ENCODE assay signal across 20 mouse cellular contexts in genomic region chr10:26776443-26776842, GRCm38 (mm10). TPM values are rescaled to one million over a fixed set of nuclear protein-coding genes. Genes with fewer than 3 reads are reported as not detected.
A peak's percentile ranks its signal among the peaks of the same experiment; 100 is the strongest.
DNase-seq lines count a peak whose midpoint lies in the region; ATAC-seq and TF ChIP-seq lines count a peak whose summit lies in the region.
"Had no signal": no experiment of that assay in that cellular context is flagged by ENCODE, and none has a peak within 500 bp of the region (broad histone marks: within the 10 kb centered on the region; RNA-seq: fewer than 3 reads in every experiment).

No protein-coding gene starts in this region.

- H3K9ac ChIP-seq in heart, postnatal 0 days (replicated peaks; ENCODE audit: low read depth, low read length), result no peak overlapping the region
- H3K9ac ChIP-seq: embryonic facial prominence, embryonic 13.5 days; forebrain, postnatal 0 days had no signal

- ATAC-seq in heart, postnatal 0 days (ENCODE audit: insufficient read depth, low read depth), result no peak
- ATAC-seq: forebrain, postnatal 0 days; hindbrain, postnatal 0 days; midbrain, embryonic 16.5 days had no signal

- H3K4me1 ChIP-seq in heart, postnatal 0 days (ENCODE audit: control insufficient read depth, insufficient read depth), result peaks cover 35% of the 10 kb centered on the region

- H3K27ac ChIP-seq in heart, postnatal 0 days (ENCODE audit: low read depth), result peak overlapping the region; percentile 11; the same call in 1 of the 2 replicates
- H3K27ac ChIP-seq in left cerebral cortex, adult 2 months, result no peak overlapping the region
- H3K27ac ChIP-seq: embryonic facial prominence, embryonic 13.5 days; hindbrain, postnatal 0 days; limb, embryonic 10.5 days had no signal

- no peak for TF ChIP-seq CTCF in heart, postnatal 0 days (IDR thresholded peaks at IDR 0.05; ENCODE audit: low read depth)
- no peak for TF ChIP-seq CTCF in left cerebral cortex, adult 2 months (IDR thresholded peaks at IDR 0.05)

- H3K27me3 ChIP-seq in heart, postnatal 0 days (ENCODE audit: control insufficient read depth, insufficient read depth, low read length), result no peaks in the 10 kb centered on the region
- H3K27me3 ChIP-seq: embryonic facial prominence, embryonic 13.5 days had no signal

- no peak for DNase-seq in heart, postnatal 0 days (ENCODE audit: low spot score)
- no peak for DNase-seq in heart, postnatal 25 days (ENCODE audit: low spot score)
- DNase-seq in testis, postnatal 14 days (ENCODE audit: low spot score), result peak; percentile 16
- no peak for DNase-seq in testis, postnatal 10 days (ENCODE audit: low spot score)
- DNase-seq in kidney, postnatal 10 days, result peak; percentile 36
- DNase-seq in cerebellum, adult 11 months, result no peak
- DNase-seq in left cerebral cortex, adult 2 months (ENCODE audit: extremely low spot score in 1 of 2, low spot score in 2 of 2), result no peak
- no peak for DNase-seq in cerebellum, postnatal 4 days (ENCODE audit: low spot score in 2 of 2)
- DNase-seq: adrenal gland, postnatal 10 days; cerebellum, adult 2 months; forebrain, postnatal 0 days; heart, postnatal 4 days; layer of hippocampus, postnatal 36 days; lung, adult 2 months had no signal

- H3K36me3 ChIP-seq in heart, postnatal 0 days (replicated peaks; ENCODE audit: control insufficient read depth, insufficient read depth, low read length), result no peaks in the 10 kb centered on the region
- H3K36me3 ChIP-seq: embryonic facial prominence, embryonic 13.5 days; G1E; limb, embryonic 10.5 days had no signal

- H3K9me3 ChIP-seq in heart, postnatal 0 days (replicated peaks; ENCODE audit: control insufficient read depth, low read length), result no peaks in the 10 kb centered on the region
- H3K9me3 ChIP-seq: embryonic facial prominence, embryonic 13.5 days; limb, embryonic 10.5 days had no signal

- no peak overlapping the region for H3K4me3 ChIP-seq in heart, postnatal 0 days (ENCODE audit: low read depth, low read length)
- H3K4me3 ChIP-seq in left cerebral cortex, adult 2 months, result no peak overlapping the region
- H3K4me3 ChIP-seq: embryonic facial prominence, embryonic 13.5 days; limb, embryonic 10.5 days had no signal

- no peak overlapping the region for H3K4me2 ChIP-seq in heart, postnatal 0 days (ENCODE audit: low read depth, low read length)
- H3K4me2 ChIP-seq: embryonic facial prominence, embryonic 13.5 days; liver, embryonic 11.5 days had no signal

- no peak for TF ChIP-seq EP300 in heart, postnatal 0 days (IDR thresholded peaks at IDR 0.05; ENCODE audit: low read depth)

- intact Hi-C loops in heart, postnatal 25 days (cut with DNase I), result no loop called here
- intact Hi-C loops in left cerebral cortex, adult 2 months (cut with DNase I), result no loop called here

RNA-seq across cellular contexts. Expression of gene Arhgap18, which starts 23.2 kb away (rescaled TPM):
- total RNA-seq in heart, postnatal 0 days (2014; rRNA removed; ENCODE audit: low replicate concordance), result 27.7 and 32.5 TPM in 2 replicates
- polyA plus RNA-seq in heart, postnatal 0 days (2015; fragmentation: Nextera tagmentation; extraction: Ambion mirVana), result 28.9 and 31.7 TPM in 2 replicates
- 10 to 100 TPM; 18.2 to 22.6 TPM for total RNA-seq in heart, postnatal 25 days (2021)
- 1 to 10 TPM; 9.4 TPM for total RNA-seq in left cerebral cortex, adult 2 months (2021)

Comparison
In these comparisons a context has a peak if more than half of its experiments do, and no peak if none do; other contexts are left out.
1. DNase-seq: peak in testis, postnatal 14 days (single experiment) and kidney, postnatal 10 days (single experiment); none in heart, postnatal 0 days (single experiment), heart, postnatal 25 days (single experiment), testis, postnatal 10 days (single experiment), cerebellum, adult 11 months (single experiment), left cerebral cortex, adult 2 months (0 of 2) and cerebellum, postnatal 4 days (0 of 2).